Mouse (Mus musculus) brain, adult 2 months (tissue): ENCODE measurements around the gene Rasl12.

Experiments used
- DNase-seq: peaks from one replicate; pipeline ENCODE4 v3.0.0; 2011; ENCODE audit warnings: low read depth, low spot score

Gene Rasl12

DNA sequence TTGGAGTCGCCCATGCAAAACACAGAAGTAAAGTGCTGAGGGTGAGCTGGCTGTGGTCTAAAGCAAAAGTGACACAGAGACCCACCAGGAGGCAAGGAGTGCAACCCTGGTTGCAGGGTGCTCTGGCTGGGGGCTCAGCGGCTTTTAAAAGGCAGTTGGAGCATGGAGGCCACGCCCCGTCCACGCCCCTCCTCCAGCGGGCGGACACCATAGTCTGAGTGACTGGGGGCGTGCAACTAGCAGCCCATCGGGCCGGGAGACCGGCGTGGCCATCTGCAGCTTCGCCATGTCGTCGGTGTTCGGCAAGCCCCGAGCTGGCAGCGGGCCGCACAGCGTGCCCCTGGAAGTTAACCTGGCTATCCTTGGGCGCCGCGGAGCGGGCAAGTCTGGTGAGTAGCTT lies at the start of gene Rasl12:
Rasl12 (plus strand) TSS at position 228 of the 400 bp plus-strand sequence.
- DNase-seq = peak; percentile 60

DNA sequence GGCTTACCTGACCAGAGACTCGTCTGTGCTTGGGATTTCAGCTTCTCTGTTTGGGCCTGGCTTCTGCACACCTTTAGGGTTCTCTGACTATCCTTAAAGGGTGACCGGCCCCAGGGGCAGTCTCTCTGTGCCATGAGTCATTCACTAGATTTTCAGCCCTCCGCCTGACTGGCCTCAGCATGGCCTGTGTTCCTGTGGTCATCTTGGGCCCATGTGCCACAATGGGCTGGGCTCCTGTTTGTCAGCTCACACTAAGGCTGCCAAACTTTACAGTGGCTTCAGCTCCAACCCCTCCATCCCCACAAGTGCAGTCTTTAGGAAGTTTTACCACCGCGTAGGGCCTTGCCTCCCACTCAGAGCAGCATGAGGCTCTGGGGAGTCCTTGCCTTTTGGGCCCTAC lies 45.1 kb upstream of the Rasl12 start:
- no peak for DNase-seq

DNA sequence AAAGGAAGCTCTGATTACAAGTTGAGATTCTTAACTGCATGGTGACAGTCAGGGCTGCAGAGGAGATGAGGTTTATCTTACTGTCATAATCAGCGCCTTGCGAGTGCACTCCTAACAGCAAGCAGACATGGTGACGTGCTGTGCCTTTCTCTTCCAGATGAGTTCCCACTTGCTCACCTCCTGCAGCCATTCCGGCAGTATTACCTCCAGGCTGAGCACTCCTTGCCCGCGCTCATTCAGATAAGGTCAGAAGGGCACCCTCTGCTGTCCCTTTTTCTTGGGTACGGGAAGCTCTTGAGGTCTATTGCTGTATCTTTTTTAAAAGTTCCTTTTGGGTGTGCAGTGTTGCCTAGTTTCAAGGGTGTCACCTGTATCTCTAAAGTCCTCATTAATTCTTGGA lies 41.7 kb upstream of the Rasl12 start:
- DNase-seq = no peak

DNA sequence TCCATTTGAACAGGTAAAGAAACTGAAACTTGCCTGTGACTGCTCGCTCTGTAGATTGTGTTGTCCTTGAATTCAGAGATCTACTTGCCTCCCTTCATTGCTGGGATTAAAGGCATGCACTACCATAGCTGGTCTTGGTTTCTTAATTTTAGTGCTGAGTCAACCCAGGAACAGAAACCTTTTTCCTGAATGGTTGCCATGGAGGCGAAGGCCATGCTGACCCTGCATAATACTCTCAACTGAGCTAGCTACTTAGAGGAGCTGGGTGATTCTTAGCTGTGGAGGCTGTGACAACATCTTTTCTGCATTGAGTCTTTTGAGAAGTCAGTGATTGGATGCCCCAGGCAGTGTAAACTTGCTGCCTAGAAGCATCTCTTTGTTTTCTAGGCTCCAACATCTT lies 41.3 kb upstream of the Rasl12 start:
- DNase-seq = no peak

DNA sequence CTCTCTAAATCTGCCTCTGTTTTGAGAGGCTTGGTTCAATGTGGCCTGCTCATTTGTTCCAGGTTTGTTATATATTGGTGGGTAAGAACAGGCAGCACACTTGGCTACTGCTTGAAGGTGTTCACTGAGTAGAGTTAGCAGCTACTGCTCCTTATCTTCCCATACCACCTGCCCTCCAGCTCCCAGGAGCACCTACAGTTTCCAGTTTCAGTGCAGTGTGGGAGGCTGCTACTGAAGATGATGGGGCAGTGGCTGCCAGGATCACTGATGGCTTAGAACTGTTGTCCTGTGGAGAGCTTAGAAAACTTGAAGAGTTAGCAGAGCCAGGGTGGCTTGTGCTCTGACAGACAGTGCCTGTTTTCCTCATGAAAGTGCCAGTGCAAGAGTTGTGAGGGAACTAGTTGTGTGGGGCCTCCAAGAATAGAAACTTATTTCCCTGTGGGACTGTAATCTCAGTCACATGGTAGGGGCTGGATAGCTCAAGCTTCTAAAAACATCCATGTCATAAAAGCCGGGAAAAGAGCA lies 39.3 kb upstream of the Rasl12 start:
- no peak for DNase-seq

DNA sequence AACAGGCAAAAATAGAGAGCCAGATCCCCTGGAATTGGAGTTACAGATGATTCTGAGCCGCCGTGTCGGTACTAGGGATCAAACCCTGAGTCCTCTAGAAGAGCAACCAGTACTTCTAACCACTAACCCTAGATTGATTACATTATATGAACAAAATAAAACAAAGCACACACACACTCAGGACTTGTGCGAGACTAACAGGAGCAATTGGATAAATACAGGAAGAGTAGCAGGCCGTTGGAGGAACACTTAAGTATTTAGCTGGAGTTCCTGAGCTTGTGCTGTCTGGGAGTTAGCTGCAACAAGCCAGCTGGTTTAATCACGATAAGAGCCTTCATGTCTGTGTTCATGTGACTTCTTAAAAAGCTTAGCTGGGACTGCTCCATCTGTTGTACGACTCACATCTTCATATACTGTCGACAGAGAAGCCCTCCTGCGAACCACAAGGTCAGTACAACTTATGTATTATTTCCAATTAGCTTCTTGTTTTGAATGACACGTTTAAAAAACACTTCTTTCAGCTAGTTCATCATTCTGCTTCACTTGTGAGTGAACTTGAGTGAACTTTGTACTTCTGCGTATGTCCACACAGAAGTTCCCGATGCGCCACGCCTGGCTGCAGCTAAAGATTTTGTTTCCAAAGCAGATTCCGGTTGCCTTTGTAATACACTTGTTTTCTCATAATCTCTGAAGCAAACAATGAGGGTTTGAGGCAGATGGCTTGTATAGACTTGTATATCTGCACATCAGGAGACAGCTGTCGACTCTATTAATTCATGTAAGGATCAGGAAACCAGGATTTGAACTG lies 37.5 kb upstream of the Rasl12 start, which contains the start of gene Ubap1l:
Ubap1l (plus strand) TSS at position 401 of the 808 bp plus-strand sequence.
- peak; percentile 30 for DNase-seq

DNA sequence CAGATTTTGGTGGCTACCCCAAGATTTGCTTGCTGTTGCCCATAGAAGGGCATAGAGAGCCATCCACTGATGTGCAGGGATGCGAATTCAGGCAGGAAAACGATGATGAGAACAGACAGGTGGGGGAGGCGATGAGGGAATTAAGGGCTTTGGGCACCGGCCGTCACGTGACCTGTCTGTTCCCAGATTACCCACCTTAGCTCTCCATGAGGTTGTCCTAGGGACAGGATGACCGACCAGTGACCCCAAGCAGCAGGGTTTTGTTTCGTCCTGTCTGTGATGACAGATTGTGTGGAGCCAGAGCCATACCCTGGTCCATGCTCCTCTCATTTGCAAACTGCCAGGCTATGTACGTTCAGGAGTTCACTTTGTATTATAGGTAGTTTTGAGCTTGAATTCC lies 34.6 kb upstream of the Rasl12 start:
- DNase-seq = no peak

DNA sequence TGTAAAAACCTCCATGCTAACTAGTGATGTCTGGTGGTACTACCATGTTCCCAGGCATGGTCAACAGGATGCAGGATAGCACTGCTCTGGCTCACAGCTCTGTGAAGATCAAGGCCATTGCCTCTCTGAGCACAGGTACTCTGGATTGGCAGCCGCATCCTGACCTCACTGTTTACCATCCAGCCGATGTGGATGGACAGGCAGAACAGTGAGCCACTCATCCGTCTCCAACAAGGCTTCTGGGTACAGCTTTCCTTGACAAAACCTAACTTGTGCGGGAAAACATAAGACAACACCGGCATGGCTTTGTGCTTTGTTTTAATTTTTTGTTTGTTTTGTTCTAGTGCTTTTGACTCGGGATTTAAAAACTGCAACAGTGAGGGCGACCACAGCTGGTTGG lies 32.6 kb upstream of the Rasl12 start:
- no peak for DNase-seq

DNA sequence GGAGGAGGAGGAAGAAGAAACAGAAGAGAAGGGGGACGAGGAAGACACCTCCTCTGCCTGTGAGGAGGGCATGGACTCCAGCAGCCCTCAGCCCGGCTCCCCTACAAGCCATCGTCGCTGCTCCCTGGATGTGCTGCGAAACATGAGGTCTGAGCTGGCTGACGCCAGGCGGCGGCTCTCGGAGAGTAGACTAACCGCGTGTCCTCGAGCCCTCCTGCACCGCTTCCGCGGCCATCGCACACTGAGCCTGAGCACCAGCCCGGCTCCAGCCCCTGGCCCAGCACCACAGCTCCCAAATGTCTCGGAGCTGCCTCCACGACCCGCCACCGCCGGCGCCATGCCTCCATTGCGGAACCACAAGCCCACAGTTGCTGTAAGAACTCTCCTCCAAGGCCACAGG lies 26.6 kb upstream of the Rasl12 start:
- no peak for DNase-seq

DNA sequence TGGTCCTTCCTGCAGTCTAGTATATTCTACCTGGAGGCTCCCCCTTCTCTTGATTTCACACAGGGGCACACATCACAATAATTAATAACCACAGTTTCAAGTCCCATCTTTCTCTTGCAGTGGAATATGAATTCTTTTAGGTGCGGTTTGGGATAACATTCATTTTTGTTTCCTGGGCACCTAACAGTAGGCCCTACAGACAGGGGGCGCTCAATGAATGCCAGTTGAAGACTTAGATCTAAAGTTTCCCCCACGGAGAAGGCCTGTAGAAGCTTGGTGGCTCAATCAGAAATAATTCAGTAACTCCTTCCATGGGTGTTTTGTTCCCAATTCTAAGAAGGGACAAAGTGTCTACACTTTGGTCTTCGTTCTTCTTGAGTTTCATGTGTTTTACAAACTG lies 25.9 kb upstream of the Rasl12 start:
- peak; percentile 54 for DNase-seq

DNA sequence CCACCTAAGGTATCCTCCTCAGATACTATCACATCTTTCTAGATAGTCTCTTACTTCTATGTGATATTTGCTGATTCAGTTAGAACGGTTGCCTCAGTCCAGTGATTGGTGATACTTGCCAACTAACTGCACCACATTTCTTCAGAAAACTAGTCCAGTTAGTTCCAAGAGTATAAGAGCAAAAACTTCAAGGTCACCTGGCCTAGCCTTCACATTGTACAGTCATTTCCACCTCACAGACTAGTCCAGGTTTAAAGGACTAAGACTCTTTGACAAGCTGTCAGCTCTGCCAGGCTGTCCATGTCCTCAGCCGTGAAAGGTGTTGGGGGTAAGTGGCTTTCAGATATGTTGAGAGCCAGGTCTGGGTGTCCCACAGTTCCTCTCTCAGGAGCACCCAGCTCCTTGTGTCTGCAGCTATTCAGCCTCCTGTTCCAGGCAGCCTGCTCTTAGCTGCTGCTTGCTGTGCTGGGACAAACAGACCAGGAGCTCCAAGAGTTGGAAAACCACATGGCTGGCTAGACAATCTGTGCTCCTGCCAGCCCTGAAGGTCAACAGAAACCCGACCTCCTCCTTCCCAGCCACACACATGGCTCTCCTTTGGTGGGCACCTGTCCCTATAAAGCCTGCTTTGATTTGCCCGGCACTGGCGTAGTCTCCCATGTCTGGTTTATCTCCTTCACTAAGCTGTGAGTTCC lies 23.7 kb upstream of the Rasl12 start:
- no peak for DNase-seq

DNA sequence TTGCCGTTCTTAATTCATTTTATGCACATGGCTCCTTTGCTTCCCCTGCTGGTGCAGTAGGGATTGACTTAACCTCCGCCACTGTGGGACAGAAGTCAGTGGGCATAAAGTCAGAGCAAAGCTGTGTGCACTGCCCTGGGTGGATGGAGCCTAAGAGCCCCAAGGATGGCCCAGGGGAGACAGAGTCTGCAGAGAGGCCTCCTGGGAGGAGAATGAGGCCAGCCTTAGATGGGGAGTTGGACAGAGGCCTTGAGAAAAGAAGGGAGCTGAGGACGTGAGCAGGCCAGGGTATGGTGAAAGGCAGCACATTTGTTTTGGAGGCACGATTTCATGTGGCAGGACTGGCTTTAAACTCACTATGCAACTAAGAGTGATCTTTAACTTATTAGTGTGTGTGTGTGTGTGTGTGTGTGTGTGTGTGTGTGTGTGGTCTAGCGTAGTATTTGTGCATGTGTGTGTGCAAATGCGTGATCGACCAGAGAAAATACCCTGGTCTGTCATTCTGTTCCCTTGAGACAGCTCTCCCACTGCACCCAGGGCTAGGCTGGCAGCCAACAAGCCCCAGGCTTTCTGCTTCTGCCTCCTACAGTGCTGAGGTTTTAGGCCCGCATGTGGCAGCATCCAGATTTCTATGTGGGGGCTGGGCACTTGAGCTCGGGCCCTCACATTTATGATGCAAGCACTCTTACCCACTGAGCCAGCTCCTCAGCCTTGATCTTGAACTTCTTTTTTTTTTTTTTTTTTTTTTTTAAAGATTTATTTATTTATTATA lies 23.0 kb upstream of the Rasl12 start:
- peak; percentile 81 for DNase-seq

DNA sequence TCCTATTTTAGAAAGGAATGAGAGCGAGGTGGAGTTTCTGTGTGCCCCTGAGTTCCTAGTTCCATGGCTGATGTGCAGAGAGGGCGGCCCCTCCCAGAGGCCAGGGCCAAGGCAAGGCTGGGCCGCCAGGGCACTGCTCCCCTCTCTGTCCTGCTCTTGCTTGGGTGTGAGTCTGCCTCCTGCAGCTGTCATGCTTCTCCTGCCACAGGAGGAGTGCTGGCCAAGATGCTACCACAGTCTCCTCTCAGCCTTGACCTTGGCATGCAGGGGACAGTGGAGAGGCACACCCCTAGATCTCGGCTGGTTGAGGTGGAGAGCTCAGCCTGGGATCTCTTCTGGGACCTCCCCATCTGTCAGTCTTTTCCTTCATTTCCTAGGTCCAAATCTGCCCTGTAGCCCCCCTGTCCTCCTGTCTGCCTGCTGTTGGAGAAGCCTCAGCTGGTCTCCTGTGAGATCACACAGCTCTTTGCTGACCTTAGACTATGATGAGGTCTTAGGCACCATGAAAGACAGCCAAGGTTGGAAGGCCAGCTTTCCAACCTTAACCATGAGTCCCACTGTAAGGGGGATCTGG lies 17.2 kb upstream of the Rasl12 start:
- no peak for DNase-seq

DNA sequence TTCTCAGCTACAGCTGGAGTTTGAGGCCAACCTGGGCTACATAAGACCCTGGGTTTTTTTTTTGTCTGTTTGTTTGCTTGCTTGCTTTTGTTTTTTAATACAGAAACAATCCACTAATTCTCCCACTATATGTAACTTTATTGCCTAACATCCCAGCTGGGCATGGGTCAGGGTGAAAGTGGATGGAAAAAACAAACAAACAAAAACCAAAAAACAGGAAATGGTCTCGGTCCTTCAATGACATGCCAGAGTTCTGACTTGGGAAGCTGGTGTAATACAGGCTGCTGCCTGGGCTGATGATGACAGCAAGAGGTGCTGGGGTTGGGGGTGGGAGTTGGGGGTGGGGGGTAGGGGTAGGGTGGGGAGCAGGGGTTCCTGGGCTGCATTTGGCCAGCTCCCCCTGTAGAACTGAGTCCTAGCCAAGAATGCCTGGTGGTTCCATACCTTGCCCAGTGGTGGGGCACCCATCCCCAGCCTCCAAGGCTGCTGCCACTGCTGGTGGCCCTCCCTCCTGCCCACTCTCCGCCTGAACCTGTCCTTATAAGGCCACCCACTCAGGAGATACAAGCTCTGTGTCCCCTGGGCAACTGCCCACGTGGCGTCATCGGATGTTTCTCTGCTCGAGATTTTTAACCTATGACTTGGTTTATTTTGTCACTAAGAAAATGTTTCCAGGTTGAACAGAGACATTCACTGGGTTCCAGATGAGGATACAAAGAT lies 16.1 kb upstream of the Rasl12 start:
- no peak for DNase-seq

DNA sequence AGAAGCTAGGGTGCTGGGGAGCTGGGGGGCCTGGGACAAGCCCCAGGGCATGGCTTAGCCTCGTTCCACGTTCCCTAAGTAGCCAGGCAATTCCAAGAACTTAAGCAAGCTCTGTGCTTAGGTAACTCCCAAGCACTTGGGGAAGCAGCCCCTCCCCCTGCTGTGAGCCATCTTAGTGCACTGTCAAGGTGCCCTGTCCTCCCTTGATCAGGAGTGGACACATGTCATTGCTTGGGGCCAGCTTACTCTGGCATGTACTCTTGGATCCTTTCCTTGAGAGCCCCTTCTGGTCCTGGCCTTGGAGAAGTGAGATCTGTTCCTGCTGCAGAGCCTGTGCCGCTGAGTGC lies 15.6 kb upstream of the Rasl12 start:
- peak; percentile 26 for DNase-seq

DNA sequence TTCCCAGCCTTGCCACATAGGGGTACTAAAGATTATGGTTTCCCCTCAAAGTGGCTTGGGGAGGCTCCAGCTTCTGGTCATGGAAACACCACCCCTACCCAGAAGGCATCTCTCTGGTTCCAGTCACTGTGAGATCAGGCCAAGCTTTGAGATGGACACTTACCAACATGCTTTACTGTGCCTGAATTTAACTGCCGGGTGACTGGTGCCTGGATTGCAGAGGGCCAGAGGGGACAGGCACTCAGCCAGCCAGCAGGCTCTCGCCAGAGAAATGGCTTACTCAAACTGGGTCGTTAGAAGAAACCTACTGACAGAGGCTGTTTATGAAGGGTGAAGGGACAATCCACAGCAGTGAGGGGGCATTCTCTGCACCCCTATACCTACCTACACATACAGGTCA lies 14.0 kb upstream of the Rasl12 start:
- no peak for DNase-seq

DNA sequence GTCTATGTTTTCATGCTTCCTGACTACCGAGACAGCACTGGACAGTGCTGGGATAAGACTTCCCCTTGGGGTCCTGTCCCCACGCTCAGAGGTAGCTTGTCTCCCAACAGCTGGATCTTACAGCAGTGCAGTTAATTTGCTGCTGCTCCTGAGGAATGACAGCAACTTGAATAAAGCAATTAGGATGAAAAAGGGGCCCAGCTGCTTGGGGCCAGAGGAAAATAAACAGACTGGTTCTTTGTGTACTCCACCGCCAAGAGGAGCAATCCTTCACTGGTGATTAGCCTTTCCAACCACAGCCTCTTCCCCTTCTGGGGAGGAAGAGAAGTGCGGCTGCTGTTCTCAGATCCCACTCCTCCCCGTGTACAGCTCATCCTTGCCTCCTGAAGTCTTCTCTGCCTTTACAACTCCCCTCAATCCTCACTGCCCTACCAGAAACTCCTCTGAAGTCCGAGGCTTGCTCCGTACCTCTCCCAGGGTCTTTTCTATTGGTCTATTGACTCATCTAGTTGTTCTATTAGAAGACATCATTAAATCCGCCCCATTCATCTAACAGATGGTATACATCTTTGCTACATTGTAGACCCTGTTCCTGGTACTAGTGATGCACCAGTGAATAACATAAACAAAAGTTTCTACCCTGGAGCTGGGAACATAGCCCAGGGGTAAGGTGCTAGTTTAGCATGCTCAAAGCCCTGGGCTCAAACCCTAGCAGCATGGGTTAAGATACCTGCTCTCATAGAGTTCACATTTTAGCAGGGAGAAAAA lies 11.7 kb upstream of the Rasl12 start:
- DNase-seq = peak; percentile 10

DNA sequence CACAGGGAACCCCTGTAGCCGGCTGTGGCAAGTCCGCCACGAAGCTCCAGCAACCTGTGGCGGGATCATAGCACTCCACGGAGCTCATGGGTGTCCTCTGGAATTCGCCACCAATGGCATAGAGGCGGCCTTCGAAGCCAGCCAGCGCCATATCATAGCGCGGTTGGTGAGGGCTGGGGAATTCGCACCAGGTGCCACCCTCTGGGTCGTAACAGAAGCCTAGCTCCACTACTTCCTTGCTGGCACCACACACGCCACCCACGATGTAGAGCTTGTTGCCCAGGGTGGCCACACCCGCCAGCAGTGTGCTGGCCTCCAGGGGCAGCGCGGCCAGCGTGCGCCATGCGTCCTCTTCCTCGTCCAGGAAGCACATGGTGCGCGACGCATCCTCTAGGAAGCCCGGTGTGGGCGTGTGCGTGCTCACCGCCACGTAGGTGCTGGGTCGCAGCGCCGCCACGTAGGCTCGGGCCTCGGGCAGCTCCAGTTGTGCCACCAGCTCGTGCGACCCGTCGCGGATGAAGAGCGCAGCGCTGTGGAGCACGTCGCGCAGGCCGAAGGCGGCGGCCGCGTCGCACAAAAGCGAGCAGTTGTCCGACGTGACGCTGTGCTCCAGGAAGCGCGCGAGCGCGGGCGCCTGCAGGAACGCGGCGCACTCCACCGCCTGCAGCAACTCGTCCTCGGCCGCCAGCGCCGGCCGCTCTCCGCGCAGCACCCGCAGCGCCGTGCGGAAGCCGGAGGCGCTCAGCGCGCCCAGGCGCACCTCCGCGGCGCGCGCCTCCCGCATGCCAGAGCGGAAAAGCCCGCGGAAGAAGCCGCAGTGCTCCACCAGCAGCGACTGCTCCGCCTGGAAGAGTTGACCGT lies 7.3 kb upstream of the Rasl12 start:
- peak; percentile 35 for DNase-seq

DNA sequence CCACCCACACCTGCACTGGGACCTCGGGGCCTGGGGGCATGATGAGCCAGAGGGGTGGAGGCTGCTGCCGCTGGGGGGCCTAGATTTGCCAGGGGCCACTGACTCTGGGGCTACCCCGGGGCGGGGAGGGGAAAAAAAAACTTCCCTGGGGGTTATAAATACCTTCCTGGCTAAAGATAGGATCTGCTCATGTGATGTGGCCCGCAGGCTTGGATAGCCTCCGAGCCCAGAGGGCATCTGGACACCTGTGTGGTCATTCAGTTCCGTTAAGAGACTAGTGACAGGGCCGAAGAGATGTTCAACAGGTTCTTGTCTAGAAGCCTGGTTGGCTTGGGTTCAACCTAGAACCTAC lies 6.7 kb upstream of the Rasl12 start, which contains the start of gene Kbtbd13:
Kbtbd13 (minus strand) TSS at position 40 of the 352 bp plus-strand sequence.
- DNase-seq = no peak
